Mouse (Mus musculus) C2C12 (cell line): ENCODE measurements at regions not wholly inside any gene's neighbourhood (a gene's known extent, or its start where the extent isn't known, plus 50 kb on each side); places are given as distances from the start of the nearest gene placed in this dataset.

Experiments
- CEBPB ChIP-seq: IDR thresholded peaks from one replicate; pipeline ENCODE4 v1.6.1; 2011; ENCODE audit warnings: low read depth, mild to moderate bottlenecking, control low read depth, moderate library complexity
- CTCF ChIP-seq: IDR thresholded peaks from one replicate; pipeline ENCODE4 v1.5.1; 2011; ENCODE audit not compliant: control insufficient read depth, insufficient read depth, insufficient read length
- MAX ChIP-seq: IDR thresholded peaks from one replicate; pipeline ENCODE4 v1.6.1; 2011; ENCODE audit warnings: mild to moderate bottlenecking, control low read depth

GRCm38 (mm10) chr9:92767532-92767931 lies 225.5 kb downstream of the Plod2 start:
- TF ChIP-seq CTCF (no peak), MAX (no peak), CEBPB (no peak)
